Mouse (Mus musculus): ENCODE results near the gene Upk3b.

DNA sequence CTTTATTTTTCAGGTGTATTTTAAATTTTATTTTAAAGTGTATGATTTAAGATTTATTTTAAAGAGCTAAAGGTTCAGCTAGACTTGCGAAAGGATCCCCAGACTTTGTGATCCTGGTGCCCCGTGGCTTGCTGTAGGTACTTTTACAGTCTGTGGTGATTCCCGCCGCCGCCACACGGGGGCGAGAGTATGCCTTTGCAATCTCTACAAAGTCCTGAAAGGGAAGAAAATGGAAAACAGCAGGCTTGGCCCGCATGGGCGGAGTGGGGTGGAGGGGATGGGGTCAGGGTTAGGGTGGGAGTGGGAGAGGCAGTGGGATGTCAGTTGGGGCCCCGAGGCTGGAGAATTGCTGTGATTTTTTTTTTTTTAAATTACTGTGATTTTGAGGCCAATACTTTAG lies 7.7 kb downstream of the Upk3b start:
- TF ChIP-seq CTCF (IDR thresholded peaks at IDR 0.05; ENCODE audit: low read depth) = peak; percentile 78
- no peak for TF ChIP-seq EP300 (IDR thresholded peaks at IDR 0.05; ENCODE audit: low read depth)
